Mouse (Mus musculus): Measurements from ENCODE around the gene Ankrd40. TPM values are rescaled to one million over a fixed set of nuclear protein-coding genes. Genes with fewer than 3 reads are reported as not detected.

The Ankrd40 gene
- polyA plus RNA-seq, 1 experiment = 160 TPM

DNA sequence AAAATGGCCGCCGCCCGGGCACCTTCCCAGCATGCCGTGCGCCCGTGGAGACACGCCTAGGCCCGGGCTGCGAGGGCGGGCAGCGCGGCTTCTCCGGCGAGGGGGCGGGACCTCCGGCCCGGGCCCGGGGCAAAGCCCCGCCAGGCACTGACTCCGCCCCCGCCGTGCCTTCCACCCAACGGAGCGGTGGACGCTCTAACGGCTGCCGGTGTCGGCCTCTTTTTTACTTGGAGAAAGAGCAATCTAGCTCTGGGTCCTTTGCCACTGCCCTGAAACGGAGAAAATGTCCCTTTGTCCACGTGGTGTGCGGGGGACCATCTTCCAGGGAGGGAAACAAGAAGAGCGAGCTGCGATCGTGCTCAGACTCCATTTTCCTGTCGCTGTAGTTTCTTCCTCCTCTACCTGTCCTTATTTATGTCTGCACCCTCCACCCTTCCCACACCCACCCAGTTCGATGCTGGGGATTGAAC lies 5.8 kb upstream of the Ankrd40 start, which contains the start of gene Luc7l3:
TSS of gene Luc7l3 (minus strand) at position 58 of the 470 bp plus-strand sequence.
- H3K4me3 ChIP-seq (ENCODE audit: insufficient read depth, low read length) = peak within 1 kb of the TSS; percentile 88
- TF ChIP-seq POLR2A (IDR thresholded peaks at IDR 0.05; ENCODE audit: extremely low read depth, insufficient read depth, low read length) (peak; percentile 73), CTCF (IDR thresholded peaks at IDR 0.05; ENCODE audit: extremely low read depth, insufficient read depth, low read length) (no peak)
- H3K4me1 ChIP-seq (ENCODE audit: control insufficient read depth, insufficient read depth, low read length) = peaks cover 5% of the 10 kb centered on the region
- H3K27ac ChIP-seq (ENCODE audit: insufficient read depth, low read length) = peak within 1 kb of the TSS; percentile 98

DNA sequence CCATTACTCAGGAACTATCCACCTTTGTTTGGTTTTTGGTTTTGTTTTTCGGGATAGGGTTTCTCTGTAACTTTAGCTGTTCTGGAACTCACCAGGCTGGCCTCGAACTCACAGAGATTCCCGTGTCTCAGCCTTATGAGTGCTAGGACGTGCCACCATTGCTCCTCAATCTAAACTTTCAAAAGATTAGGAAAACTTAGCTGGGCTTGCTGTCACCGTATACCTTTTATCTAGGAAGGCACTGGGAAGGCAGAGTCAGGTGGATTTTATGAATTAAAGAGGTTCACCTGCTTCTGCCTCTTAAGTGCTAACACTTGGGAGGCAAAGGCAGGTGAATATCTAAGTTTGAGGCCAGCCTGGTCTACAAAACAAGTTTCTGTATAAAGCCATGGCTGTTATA lies 5.2 kb upstream of the Ankrd40 start:
- H3K4me3 ChIP-seq (ENCODE audit: insufficient read depth, low read length) = no peak overlapping the region; the same call in 1 of the 2 replicates
- TF ChIP-seq CTCF (IDR thresholded peaks at IDR 0.05; ENCODE audit: extremely low read depth, insufficient read depth, low read length) = no peak
- TF ChIP-seq POLR2A (IDR thresholded peaks at IDR 0.05; ENCODE audit: extremely low read depth, insufficient read depth, low read length) = no peak
- H3K27ac ChIP-seq (ENCODE audit: insufficient read depth, low read length) = 0 out of 2 replicates have a peak overlapping the region, but pooled peaks have one; percentile 97

DNA sequence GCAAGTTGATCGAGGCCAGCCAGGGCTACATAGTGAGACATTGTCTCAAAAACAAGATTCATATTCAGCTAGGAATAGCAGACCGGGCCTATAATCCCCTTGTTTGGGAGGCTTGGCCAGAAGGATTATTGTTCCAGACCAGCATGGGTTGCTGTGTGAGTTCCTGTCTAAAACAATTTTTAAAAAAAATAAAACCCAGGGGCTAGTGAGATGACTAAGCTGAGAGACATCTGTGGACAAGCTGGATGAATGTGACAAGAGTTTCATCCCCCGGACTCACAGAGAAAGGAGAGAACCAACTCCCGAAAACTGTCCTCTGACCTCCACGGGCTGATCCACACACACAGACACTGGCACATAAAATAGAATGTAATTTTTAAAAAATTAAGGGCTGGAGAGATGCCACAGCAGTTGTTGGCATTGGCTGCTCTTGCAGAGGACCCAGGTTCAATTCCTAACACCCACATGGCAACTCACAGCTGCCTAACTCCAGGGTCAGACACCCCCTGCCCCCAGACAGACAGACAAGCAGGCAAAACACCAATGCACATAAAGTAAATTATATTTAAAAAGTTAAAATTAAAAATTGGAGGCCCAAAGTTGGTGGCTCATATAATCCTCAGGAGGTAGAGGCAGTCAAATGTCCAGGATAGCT lies 4.4 kb upstream of the Ankrd40 start:
- Histone ChIP-seq H3K27ac (ENCODE audit: insufficient read depth, low read length) (no peak overlapping the region), H3K4me1 (ENCODE audit: control insufficient read depth, insufficient read depth, low read length) (peaks cover 6% of the 10 kb centered on the region), H3K4me3 (ENCODE audit: insufficient read depth, low read length) (no peak overlapping the region)
- TF ChIP-seq CTCF (IDR thresholded peaks at IDR 0.05; ENCODE audit: extremely low read depth, insufficient read depth, low read length) = no peak
- no peak for TF ChIP-seq POLR2A (IDR thresholded peaks at IDR 0.05; ENCODE audit: extremely low read depth, insufficient read depth, low read length)

More for the DNA sequence above, 5.2 kb upstream of the Ankrd40 start:
- H3K4me1 ChIP-seq (ENCODE audit: control insufficient read depth, insufficient read depth, low read length) = peaks cover 6% of the 10 kb centered on the region

DNA sequence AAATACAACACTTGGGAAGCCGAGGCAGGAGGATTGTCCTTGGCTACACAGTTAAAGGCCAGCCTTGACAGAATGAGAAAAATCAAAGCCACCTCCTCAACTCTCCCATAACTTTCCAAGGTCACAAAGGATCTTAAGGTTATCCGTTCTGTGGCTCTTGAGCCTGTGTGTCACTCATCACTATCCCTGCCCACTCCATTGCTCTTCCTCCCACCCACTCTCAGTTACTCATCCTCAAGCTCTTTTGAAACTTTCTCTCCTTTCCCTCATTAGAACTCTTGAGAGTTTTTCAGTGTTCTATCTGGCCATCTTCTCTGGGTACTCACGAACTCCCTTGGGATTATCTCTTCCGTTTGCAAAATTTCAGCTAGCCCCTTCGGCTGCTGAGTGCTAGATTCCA lies 3.2 kb upstream of the Ankrd40 start:
- no peak overlapping the region for H3K4me3 ChIP-seq (ENCODE audit: insufficient read depth, low read length)
- H3K4me1 ChIP-seq (ENCODE audit: control insufficient read depth, insufficient read depth, low read length) = peaks cover 4% of the 10 kb centered on the region
- H3K27ac ChIP-seq (ENCODE audit: insufficient read depth, low read length) = no peak overlapping the region
- no peak for TF ChIP-seq POLR2A (IDR thresholded peaks at IDR 0.05; ENCODE audit: extremely low read depth, insufficient read depth, low read length)
- TF ChIP-seq CTCF (IDR thresholded peaks at IDR 0.05; ENCODE audit: extremely low read depth, insufficient read depth, low read length) = no peak

DNA sequence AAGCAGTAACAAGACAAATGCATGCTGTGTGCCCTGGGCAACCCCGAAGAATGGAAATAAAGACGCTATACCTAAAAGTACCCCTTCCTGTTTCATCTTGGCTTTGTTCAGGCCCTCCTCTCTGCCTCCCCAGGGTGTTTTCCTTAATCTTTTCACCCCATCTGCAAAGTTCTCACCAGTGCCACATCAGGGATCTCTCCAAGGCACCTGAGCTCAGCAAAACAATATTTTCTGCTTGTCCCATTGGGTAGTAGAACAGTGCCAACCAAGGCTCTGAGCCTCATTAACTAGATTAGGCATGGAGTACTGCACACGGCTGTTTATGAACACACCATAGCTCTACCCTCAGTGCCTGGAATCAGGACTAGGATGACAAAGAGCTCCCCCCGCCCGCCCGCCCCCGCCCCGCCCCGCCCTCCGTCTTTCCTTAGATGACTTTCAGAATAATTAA lies 815 bp upstream of the Ankrd40 start:
- Histone ChIP-seq H3K27ac (ENCODE audit: insufficient read depth, low read length) (peak overlapping the region; percentile 93), H3K4me3 (ENCODE audit: insufficient read depth, low read length) (peak overlapping the region; percentile 16), H3K4me1 (ENCODE audit: control insufficient read depth, insufficient read depth, low read length) (peaks cover 13% of the 10 kb centered on the region)
- TF ChIP-seq POLR2A (IDR thresholded peaks at IDR 0.05; ENCODE audit: extremely low read depth, insufficient read depth, low read length) = no peak
- no peak for TF ChIP-seq CTCF (IDR thresholded peaks at IDR 0.05; ENCODE audit: extremely low read depth, insufficient read depth, low read length)

DNA sequence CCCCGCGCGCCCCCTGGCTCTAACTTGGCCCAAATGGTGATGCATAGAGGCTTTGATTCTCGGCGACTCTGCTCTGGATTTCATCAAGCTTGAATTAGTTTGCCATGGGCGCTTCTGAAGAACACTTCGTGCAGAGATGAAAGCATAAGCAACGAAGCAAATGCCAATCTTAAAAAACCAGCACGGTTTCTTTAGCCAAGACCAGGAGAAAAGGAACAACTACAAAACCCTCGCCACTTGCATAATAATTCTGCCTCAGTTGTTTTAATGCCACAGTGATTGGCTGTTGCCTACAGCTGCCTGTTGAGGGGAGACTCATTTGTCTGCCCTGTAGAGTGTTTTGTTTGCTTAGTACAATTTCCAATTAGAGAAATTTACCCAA lies 834 bp downstream of the Ankrd40 start:
- no peak for TF ChIP-seq POLR2A (IDR thresholded peaks at IDR 0.05; ENCODE audit: extremely low read depth, insufficient read depth, low read length)
- no peak for TF ChIP-seq CTCF (IDR thresholded peaks at IDR 0.05; ENCODE audit: extremely low read depth, insufficient read depth, low read length)
- H3K4me3 ChIP-seq (ENCODE audit: insufficient read depth, low read length) = peak overlapping the region; percentile 93
- H3K27ac ChIP-seq (ENCODE audit: insufficient read depth, low read length) = peak overlapping the region; percentile 36; the same call in 1 of the 2 replicates
- H3K4me1 ChIP-seq (ENCODE audit: control insufficient read depth, insufficient read depth, low read length) = peaks cover 16% of the 10 kb centered on the region

DNA sequence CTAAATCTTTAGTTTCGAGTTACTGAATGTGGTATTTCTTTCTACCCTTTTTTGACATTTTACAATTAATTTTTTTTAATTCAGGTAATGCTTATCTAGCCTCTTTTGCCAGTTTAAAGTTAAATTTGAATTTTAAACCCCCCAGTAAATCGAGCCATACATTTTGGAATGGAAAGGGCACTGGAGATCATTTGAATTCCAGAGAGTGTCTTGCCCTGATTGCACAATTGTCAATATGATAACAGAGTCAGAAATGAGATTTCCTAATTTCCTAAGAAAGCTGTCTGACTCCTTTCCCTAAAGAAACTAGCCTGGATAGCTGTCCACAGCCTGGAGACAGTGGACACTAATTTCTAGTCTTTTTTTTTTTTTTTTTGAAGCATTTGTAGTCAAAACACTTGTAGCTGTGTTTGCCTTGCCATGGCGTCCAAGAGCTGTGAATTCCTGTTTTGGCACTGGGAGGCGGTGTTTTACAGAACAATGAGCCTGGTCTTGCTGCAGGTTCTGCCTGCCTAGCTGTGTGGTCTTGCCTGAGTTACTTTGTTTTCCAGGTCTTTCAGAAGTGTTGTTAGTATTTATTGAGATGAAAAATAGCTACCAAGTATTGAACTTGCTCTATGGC lies 1.6 kb downstream of the Ankrd40 start:
- TF ChIP-seq CTCF (IDR thresholded peaks at IDR 0.05; ENCODE audit: extremely low read depth, insufficient read depth, low read length) = peak; percentile 56
- no peak for TF ChIP-seq POLR2A (IDR thresholded peaks at IDR 0.05; ENCODE audit: extremely low read depth, insufficient read depth, low read length)
- peak overlapping the region; percentile 0; the same call in 1 of the 2 replicates for H3K4me3 ChIP-seq (ENCODE audit: insufficient read depth, low read length)
- peaks cover 16% of the 10 kb centered on the region for H3K4me1 ChIP-seq (ENCODE audit: control insufficient read depth, insufficient read depth, low read length)
- no peak overlapping the region for H3K27ac ChIP-seq (ENCODE audit: insufficient read depth, low read length)

DNA sequence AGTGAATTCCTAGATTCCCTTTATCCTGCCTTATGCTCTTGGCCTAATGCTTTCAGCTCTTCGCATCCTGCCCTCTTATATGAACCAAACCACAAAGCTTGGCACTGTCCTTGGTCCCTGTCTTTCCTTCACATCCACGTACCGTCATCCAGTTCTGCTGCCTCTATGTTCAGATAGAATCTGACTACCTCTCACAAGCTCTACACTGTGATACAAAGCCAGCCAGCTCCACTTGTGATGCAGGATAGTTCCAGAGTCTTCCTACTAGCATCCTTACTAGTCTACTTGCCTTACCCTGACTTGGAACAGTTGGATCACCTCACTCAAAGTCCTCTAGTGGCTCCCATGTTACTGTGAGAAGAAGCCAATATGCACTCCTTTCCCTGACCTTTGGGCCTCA lies 2.4 kb downstream of the Ankrd40 start:
- TF ChIP-seq CTCF (IDR thresholded peaks at IDR 0.05; ENCODE audit: extremely low read depth, insufficient read depth, low read length) (no peak), POLR2A (IDR thresholded peaks at IDR 0.05; ENCODE audit: extremely low read depth, insufficient read depth, low read length) (no peak)
- Histone ChIP-seq H3K4me3 (ENCODE audit: insufficient read depth, low read length) (no peak overlapping the region; the same call in 1 of the 2 replicates), H3K27ac (ENCODE audit: insufficient read depth, low read length) (peak overlapping the region; percentile 35; the same call in 1 of the 2 replicates), H3K4me1 (ENCODE audit: control insufficient read depth, insufficient read depth, low read length) (peaks cover 16% of the 10 kb centered on the region)

DNA sequence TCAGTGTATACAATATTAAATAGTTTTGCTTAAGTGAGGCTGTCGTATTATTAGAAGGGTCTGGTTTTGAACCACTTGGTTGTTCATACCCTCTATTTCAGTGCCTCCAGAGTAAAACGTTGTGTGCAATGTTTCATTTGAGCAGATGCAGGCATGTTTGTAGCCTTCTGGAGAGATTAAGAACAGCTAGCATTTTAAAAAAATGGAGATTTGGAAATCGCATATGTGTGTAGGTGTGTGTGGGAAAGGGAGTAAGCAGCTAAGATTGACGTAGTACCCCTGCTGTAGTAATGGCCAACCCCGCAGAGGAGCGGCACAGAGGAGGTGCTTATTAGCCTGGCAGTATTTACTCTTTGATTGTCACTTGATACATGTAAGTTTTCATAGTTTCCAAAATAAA lies 4.9 kb downstream of the Ankrd40 start:
- TF ChIP-seq CTCF (IDR thresholded peaks at IDR 0.05; ENCODE audit: extremely low read depth, insufficient read depth, low read length) = no peak
- TF ChIP-seq POLR2A (IDR thresholded peaks at IDR 0.05; ENCODE audit: extremely low read depth, insufficient read depth, low read length) = no peak
- Histone ChIP-seq H3K4me3 (ENCODE audit: insufficient read depth, low read length) (no peak overlapping the region), H3K27ac (ENCODE audit: insufficient read depth, low read length) (no peak overlapping the region), H3K4me1 (ENCODE audit: control insufficient read depth, insufficient read depth, low read length) (peaks cover 13% of the 10 kb centered on the region)
